Mouse (Mus musculus) limb, embryonic 14.5 days (tissue): ENCODE results near the gene Cryzl1. TPM values are rescaled to one million over a fixed set of nuclear protein-coding genes. Genes with fewer than 3 reads are reported as not detected.
A peak's percentile ranks its signal among the peaks of the same experiment; 100 is the strongest.

Source experiments
- ATAC-seq: fragments of 200-750 bp; cut with Nextera tagmentation; 2 replicates; pipeline ENCODE4 v1.8.0; 2017; ENCODE audit warnings: low read depth, moderate number of reproducible peaks, moderate TSS enrichment; ENCODE audit not compliant: low FRiP score
- DNase-seq: peaks from one replicate; pipeline ENCODE4 v3.0.0-alpha.2; 2015; ENCODE audit warnings: low spot score
- H3K27ac ChIP-seq: fragments of 300-500 bp; sonication (generic); replicated peaks from 2 replicates; pipeline ENCODE4 v1.5.1; 2014; ENCODE audit warnings: low read depth, mild to moderate bottlenecking, low read length, moderate library complexity, mixed read lengths
- H3K27me3 ChIP-seq: fragments of 300-500 bp; sonication (generic); 2 replicates; pipeline ENCODE4 v1.6.1; 2014; ENCODE audit warnings: low read length, mixed read lengths; ENCODE audit not compliant: control insufficient read depth, insufficient read depth
- H3K36me3 ChIP-seq: fragments of 300-500 bp; sonication (generic); 2 replicates; pipeline ENCODE4 v1.6.1; 2014; ENCODE audit warnings: mild to moderate bottlenecking, low read length, moderate library complexity, mixed read lengths; ENCODE audit not compliant: control insufficient read depth, insufficient read depth
- H3K4me1 ChIP-seq: fragments of 300-500 bp; sonication (generic); 2 replicates; pipeline ENCODE4 v1.6.1; 2014; ENCODE audit warnings: antibody characterized with exemption, low read length, mixed read lengths; ENCODE audit not compliant: control insufficient read depth, insufficient read depth
- H3K4me2 ChIP-seq: fragments of 300-500 bp; sonication (generic); replicated peaks from 2 replicates; pipeline ENCODE4 v1.6.1; 2014; ENCODE audit warnings: low read depth, mild to moderate bottlenecking, low read length, moderate library complexity; ENCODE audit not compliant: severe bottlenecking
- H3K4me3 ChIP-seq: fragments of 300-500 bp; sonication (generic); replicated peaks from 2 replicates; pipeline ENCODE4 v1.5.1; 2014; ENCODE audit warnings: low read length
- H3K9ac ChIP-seq: fragments of 300-500 bp; sonication (generic); 2 replicates; pipeline ENCODE4 v1.6.1; 2014; ENCODE audit warnings: mild to moderate bottlenecking, low read depth, low read length, moderate library complexity; ENCODE audit not compliant: severe bottlenecking
- H3K9me3 ChIP-seq: fragments of 300-500 bp; sonication (generic); 2 replicates; pipeline ENCODE4 v1.6.1; 2016; ENCODE audit warnings: low read length; ENCODE audit not compliant: control insufficient read depth
- POLR2A ChIP-seq: fragments of 200-500 bp; IDR thresholded peaks from 2 replicates; pipeline ENCODE4 v1.8.0; 2012; ENCODE audit warnings: inconsistent platforms, mild to moderate bottlenecking, moderate library complexity, borderline replicate concordance; ENCODE audit not compliant: insufficient read depth, insufficient read length; ENCODE audit errors: extremely low read depth
- WGBS: fragments of 180-500 bp; shearing (Covaris S2); extraction: QIAGEN DNeasy Blood & Tissue Kit; methylation state at CpG from one replicate; pipeline ENCODE4 v1.1.7; 2014; 5-methylcytosine and 5-hydroxymethylcytosine counted together
- polyA plus RNA-seq, 2 experiments: library from polyadenylated mRNA; depleted of rRNA in 1 of 2; stranded (reverse) in 1 of 2; unstranded in 1 of 2; fragments of >200 nt; fragmentation: Nextera tagmentation in 1 of 2; extraction: Ambion mirVana in 1 of 2; gene quantifications; 2 replicates each; pipeline versions ENCODE4 v1.2.1 to v1.2.3; 2012 to 2014

The Cryzl1 gene
- polyA plus RNA-seq, 2 experiments, result 54.3 to 69.1 TPM

GRCm38 (mm10) chr16:91740184-91740917, 11.6 kb upstream of the Cryzl1 start:
- no peaks in the 10 kb centered on the region for H3K9me3 ChIP-seq
- 62% methylated on average over 8 of the region's 8 CpGs for WGBS
- no peak overlapping the region for H3K9ac ChIP-seq
- H3K36me3 ChIP-seq, result no peaks in the 10 kb centered on the region
- no peak for TF ChIP-seq POLR2A
- ATAC-seq (no peak), DNase-seq (no peak)
- H3K4me2 ChIP-seq, result no peak overlapping the region
- H3K4me3 ChIP-seq, result no peak overlapping the region
- H3K27ac ChIP-seq, result no peak overlapping the region
- H3K27me3 ChIP-seq, result no peaks in the 10 kb centered on the region
- peaks cover 7% of the 10 kb centered on the region for H3K4me1 ChIP-seq

GRCm38 (mm10) chr16:91738505-91738904, 9.7 kb upstream of the Cryzl1 start:
- H3K27me3 ChIP-seq, result no peaks in the 10 kb centered on the region
- H3K4me1 ChIP-seq, result no peaks in the 10 kb centered on the region; the same call in 1 of the 2 replicates
- TF ChIP-seq POLR2A, result no peak
- 87% methylated on average over 6 of the region's 6 CpGs for WGBS
- no peak overlapping the region for H3K4me2 ChIP-seq
- no peaks in the 10 kb centered on the region for H3K36me3 ChIP-seq
- ATAC-seq (no peak), DNase-seq (no peak)
- no peak overlapping the region for H3K27ac ChIP-seq
- no peak overlapping the region for H3K4me3 ChIP-seq
- H3K9me3 ChIP-seq, result no peaks in the 10 kb centered on the region
- no peak overlapping the region for H3K9ac ChIP-seq

- ATAC-seq (no peak), DNase-seq (no peak)
- Histone ChIP-seq H3K27me3 (no peaks in the 10 kb centered on the region), H3K9ac (no peak overlapping the region), H3K27ac (no peak overlapping the region), H3K4me3 (no peak overlapping the region), H3K9me3 (no peaks in the 10 kb centered on the region), H3K4me1 (peaks cover 8% of the 10 kb centered on the region), H3K36me3 (no peaks in the 10 kb centered on the region), H3K4me2 (no peak overlapping the region)
- TF ChIP-seq POLR2A, result no peak
- 81% methylated on average over 7 of the region's 7 CpGs for WGBS
Measured at GRCm38 (mm10) chr16:91736046-91736816, 7.5 kb upstream of the Cryzl1 start.

- Histone ChIP-seq H3K27ac (no peak overlapping the region), H3K4me3 (no peak overlapping the region), H3K4me1 (peaks cover 15% of the 10 kb centered on the region), H3K4me2 (no peak overlapping the region), H3K27me3 (no peaks in the 10 kb centered on the region), H3K36me3 (no peaks in the 10 kb centered on the region), H3K9ac (no peak overlapping the region), H3K9me3 (no peaks in the 10 kb centered on the region)
- ATAC-seq (no peak), DNase-seq (peak; percentile 12)
- WGBS, result 56% methylated on average over 5 of the region's 5 CpGs
- TF ChIP-seq POLR2A, result no peak
Measured at GRCm38 (mm10) chr16:91734771-91735170, 6.0 kb upstream of the Cryzl1 start.

GRCm38 (mm10) chr16:91732816-91733215, 4.0 kb upstream of the Cryzl1 start:
- Histone ChIP-seq H3K4me1 (peaks cover 16% of the 10 kb centered on the region), H3K4me2 (no peak overlapping the region), H3K9ac (no peak overlapping the region), H3K4me3 (no peak overlapping the region), H3K27ac (no peak overlapping the region), H3K36me3 (no peaks in the 10 kb centered on the region), H3K27me3 (no peaks in the 10 kb centered on the region), H3K9me3 (no peaks in the 10 kb centered on the region)
- 66% methylated on average over 2 of the region's 2 CpGs for WGBS
- DNase-seq (no peak), ATAC-seq (no peak)
- TF ChIP-seq POLR2A, result no peak
